Mouse (Mus musculus) testis, adult 10 weeks (tissue): ENCODE measurements around the gene Ifna16. TPM values are rescaled to one million over a fixed set of nuclear protein-coding genes. Genes with fewer than 3 reads are reported as not detected.

Experiments
- polyA plus RNA-seq: library from polyadenylated mRNA; stranded (reverse); fragments of 350-450 nt; fragmentation: Illumina TruSeq; extraction: RNeasy Lipid Tissue Mini Kit (QIAGEN cat#74804); gene quantifications from one replicate; pipeline ENCODE4 v1.2.3, GENCODE M21; 2014; ENCODE audit warnings: low read depth, low replicate concordance

The Ifna16 gene
- polyA plus RNA-seq: not detected

DNA sequence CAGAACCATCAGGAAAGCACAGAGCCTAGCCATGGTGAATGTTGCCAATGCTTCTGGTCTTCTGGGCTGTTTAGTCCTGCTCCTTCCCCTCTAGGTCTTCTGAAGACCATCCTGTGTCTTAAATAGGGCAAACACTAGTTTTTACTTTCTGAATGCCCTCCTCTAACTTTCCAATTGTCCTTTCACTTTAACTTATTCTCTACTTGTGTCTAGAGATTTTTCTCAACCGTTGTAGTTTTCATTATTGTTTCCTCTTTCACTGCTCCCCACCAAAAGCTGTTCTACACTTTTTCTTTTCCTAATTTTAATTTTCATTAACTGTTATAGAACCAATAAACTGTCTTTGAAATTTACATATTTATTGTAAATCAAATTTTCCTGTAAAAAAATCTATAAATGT, at the start of gene Ifna16:
Gene Ifna16 (minus strand): TSS at position 101 of the 400 bp plus-strand sequence.

DNA sequence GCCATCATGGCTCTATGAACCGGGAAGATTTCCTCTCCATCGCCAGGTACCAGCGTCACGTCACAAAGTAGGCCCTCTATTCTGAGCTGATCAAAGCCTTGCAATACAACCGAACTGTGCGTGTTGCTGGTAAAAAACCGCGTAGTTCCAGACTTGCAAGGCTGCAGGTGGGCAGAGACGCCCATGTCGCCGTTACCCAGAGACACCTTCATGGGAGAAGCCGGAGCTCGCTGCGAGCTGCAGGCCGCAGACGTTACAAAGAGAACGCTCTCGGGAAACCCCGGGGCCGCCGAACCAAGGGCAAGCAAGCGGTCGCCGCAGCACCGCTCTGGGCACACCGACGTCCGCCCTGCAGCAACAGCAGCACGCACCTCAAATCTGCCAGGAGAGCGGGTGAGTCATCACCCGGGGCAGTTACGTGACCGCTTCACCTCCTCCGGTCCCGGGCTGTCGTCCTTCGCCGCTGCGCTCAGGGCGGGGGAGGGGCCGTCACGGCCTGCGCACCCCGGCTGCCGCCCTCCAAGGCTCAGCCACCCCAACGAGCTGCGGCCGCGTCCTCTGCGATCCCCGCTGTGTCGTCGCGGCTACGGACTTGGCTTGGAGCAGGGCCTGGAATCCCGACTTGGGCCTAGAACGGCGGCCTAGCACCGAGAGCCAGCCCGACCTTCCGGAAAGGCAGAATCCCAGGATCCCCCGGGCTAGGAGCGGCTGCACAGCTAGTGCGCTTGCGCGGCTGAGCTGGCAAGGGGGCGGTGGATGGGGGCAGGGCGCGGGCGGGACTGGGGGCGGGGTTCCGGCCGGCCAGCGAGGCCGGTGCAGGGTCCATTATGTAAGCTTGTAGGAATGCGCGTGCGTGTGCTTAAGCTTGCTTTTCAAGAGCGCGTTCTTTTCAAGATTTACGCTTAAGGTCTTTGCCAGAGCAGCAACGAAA, 45.3 kb upstream of the Ifna16 start, which contains the start of the genes Gm26566 and Klhl9:
Gene Gm26566 (plus strand): TSS at position 15 of the 931 bp plus-strand sequence.
Gene Klhl9 (minus strand): TSS at position 675 of the 931 bp plus-strand sequence.

DNA sequence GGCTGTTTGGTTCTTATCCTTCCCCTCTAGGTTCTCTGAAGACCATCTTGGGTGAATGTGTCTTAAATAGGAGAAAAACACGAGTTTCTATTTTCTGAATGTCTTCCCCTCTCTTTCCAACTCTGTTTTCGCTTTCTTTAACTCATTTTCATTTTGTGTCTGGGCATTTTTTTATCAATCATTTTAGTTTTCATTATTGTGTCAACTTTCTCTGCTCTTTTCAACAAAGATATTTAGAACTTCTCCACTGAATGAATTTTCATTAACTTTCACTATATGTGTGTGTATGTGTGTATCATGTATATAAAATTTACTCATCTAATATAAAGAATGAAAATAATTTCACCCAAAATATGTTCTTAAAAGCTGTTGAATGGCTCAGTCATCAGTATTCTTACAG, 14.5 kb upstream of the Ifna16 start, which contains the start of gene Ifnab:
Gene Ifnab (minus strand): TSS at position 101 of the 400 bp plus-strand sequence.

DNA sequence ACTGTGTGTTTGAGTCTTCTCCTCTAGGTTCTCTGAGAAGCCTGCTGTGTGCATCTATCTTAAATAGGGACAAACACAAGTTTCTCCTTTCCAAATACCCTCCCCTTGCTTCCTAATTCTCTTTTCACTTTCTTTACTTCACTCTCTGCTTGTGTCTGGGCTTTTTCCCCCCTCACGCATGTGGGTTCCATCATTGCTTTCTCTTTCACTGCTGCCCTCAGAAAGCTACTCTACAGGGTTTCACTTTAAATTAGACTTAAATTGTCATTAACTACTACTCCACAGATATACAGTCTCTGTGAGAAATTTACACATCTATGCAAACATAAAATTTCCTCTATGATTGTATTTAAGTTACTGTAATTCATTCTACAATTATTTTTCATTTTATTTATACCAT, 7.1 kb upstream of the Ifna16 start, which contains the start of gene Ifna2:
Gene Ifna2 (minus strand): TSS at position 101 of the 400 bp plus-strand sequence.

DNA sequence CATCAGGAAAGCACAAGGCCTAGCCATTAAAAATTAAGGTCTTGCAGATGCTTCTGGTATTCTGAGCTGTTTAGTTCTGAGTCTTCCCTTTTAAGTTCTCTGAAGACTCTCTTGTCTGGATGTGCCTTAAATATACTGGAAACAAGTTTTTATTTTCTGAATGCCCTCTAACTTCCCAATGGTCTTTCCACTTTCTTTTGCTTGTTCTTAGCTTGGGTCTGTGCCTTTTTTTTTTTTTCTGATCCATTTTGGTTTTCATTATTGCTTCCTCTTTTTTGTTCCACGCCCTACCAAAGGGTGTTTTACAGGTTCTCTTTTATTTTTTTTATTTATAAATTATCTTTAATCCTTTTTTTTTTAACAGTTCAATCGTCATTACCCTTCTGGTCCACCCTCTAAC, 32.4 kb downstream of the Ifna16 start, which contains the start of gene Ifna13:
Gene Ifna13 (minus strand): TSS at position 101 of the 400 bp plus-strand sequence.

DNA sequence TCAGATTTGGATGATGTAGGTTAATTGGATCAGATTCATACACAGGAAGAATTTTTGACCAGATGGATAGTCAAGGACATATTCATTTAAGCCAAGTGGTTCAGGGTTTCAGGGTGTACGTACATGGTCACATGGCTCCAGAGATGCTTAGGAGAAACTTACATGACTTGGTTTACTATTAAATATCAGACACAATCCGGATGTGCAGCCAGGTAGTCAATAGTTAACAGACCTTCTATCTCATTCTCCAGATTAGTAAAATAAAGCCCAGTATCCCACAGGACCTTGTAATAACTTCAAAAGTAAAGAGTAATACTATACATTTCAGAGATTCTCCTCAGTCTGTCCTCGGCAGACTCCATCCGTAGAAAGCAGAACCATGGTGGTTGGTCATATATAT, 42.4 kb downstream of the Ifna16 start, which contains the start of gene C87499:
Gene C87499 (minus strand): TSS at position 101 of the 400 bp plus-strand sequence.

Other genes with a start within 250 kb of the Ifna16 start
- gene Hacd4, start 238.0 kb downstream of the Ifna16 start, polyA plus RNA-seq: 2.4 TPM
- not detected for gene Ifnb1, start 154.2 kb downstream of the Ifna16 start, polyA plus RNA-seq
- gene Ifna15, start 118.7 kb downstream of the Ifna16 start, polyA plus RNA-seq: not detected
- gene Ifna14, start 105.1 kb downstream of the Ifna16 start, polyA plus RNA-seq: not detected
- not detected for gene Ifna9, start 84.5 kb downstream of the Ifna16 start, polyA plus RNA-seq
- gene Ifna12, start 73.5 kb downstream of the Ifna16 start, polyA plus RNA-seq: not detected
- not detected for gene C87499, start 42.5 kb downstream of the Ifna16 start, polyA plus RNA-seq
- gene Ifna13, start 32.5 kb downstream of the Ifna16 start, polyA plus RNA-seq: not detected
- gene Ifna2, start 7.0 kb upstream of the Ifna16 start, polyA plus RNA-seq: not detected
- gene Ifnab, start 14.4 kb upstream of the Ifna16 start, polyA plus RNA-seq: not detected
- gene Gm26566, start 44.9 kb upstream of the Ifna16 start, polyA plus RNA-seq: not detected
- 41.4 TPM for gene Klhl9, start 45.5 kb upstream of the Ifna16 start, polyA plus RNA-seq
- gene Gm13271, start 77.9 kb upstream of the Ifna16 start, polyA plus RNA-seq: not detected
- gene Gm13283, start 83.2 kb upstream of the Ifna16 start, polyA plus RNA-seq: not detected
- gene Gm13290, start 96.9 kb upstream of the Ifna16 start, polyA plus RNA-seq: not detected
- not detected for gene Gm13289, start 100.0 kb upstream of the Ifna16 start, polyA plus RNA-seq
- not detected for gene Gm13272, start 102.9 kb upstream of the Ifna16 start, polyA plus RNA-seq
- gene Ifnz, start 105.2 kb upstream of the Ifna16 start, polyA plus RNA-seq: not detected
- not detected for gene Gm13276, start 108.8 kb upstream of the Ifna16 start, polyA plus RNA-seq
- gene Gm13277, start 111.7 kb upstream of the Ifna16 start, polyA plus RNA-seq: not detected
- not detected for gene Gm13278, start 114.6 kb upstream of the Ifna16 start, polyA plus RNA-seq
- not detected for gene Gm13275, start 117.6 kb upstream of the Ifna16 start, polyA plus RNA-seq
- not detected for gene Gm13279, start 120.5 kb upstream of the Ifna16 start, polyA plus RNA-seq
- gene Gm13285, start 122.7 kb upstream of the Ifna16 start, polyA plus RNA-seq: not detected
- gene Gm13287, start 126.3 kb upstream of the Ifna16 start, polyA plus RNA-seq: not detected
- gene Gm13288, start 128.6 kb upstream of the Ifna16 start, polyA plus RNA-seq: not detected
- not detected for gene Ifna7, start 139.3 kb upstream of the Ifna16 start, polyA plus RNA-seq
- gene Ifna11, start 143.0 kb upstream of the Ifna16 start, polyA plus RNA-seq: not detected
- gene Ifna6, start 150.5 kb upstream of the Ifna16 start, polyA plus RNA-seq: not detected
- not detected for gene Ifna5, start 158.6 kb upstream of the Ifna16 start, polyA plus RNA-seq
- not detected for gene Ifna4, start 164.9 kb upstream of the Ifna16 start, polyA plus RNA-seq
- gene Ifna1, start 173.2 kb upstream of the Ifna16 start, polyA plus RNA-seq: not detected
- not detected for gene Ifne, start 203.3 kb upstream of the Ifna16 start, polyA plus RNA-seq